Mouse (Mus musculus): ENCODE data around the gene Fgfr2. TPM values are rescaled to one million over a fixed set of nuclear protein-coding genes. Genes with fewer than 3 reads are reported as not detected.

Gene Fgfr2
- polyA plus RNA-seq, 1 experiment from 2014 or later: 86.9 TPM

- H3K27me3 ChIP-seq (ENCODE audit: control insufficient read depth, insufficient read depth, low read length): no peaks in the 10 kb centered on the region
- no peak overlapping the region for H3K9ac ChIP-seq (ENCODE audit: low read length)
- H3K4me1 ChIP-seq (ENCODE audit: control insufficient read depth, insufficient read depth, low read length): peaks cover 10% of the 10 kb centered on the region; the same call in 1 of the 2 replicates
- no peak for ATAC-seq (ENCODE audit: insufficient read depth, low FRiP score, low TSS enrichment)
- H3K9me3 ChIP-seq (ENCODE audit: control insufficient read depth, low read length): no peaks in the 10 kb centered on the region
- H3K4me2 ChIP-seq (ENCODE audit: low read depth): no peak overlapping the region
- peaks cover 2% of the 10 kb centered on the region; the same call in 1 of the 2 replicates for H3K36me3 ChIP-seq (ENCODE audit: control insufficient read depth, insufficient read depth, low read length)
- no peak for DNase-seq (ENCODE audit: low spot score)
- H3K27ac ChIP-seq (ENCODE audit: low read depth, low read length): no peak overlapping the region
- H3K4me3 ChIP-seq (ENCODE audit: low read depth, low read length): no peak overlapping the region
- WGBS: 88% methylated on average over 5 of the region's 5 CpGs
Observed at GRCm38 (mm10) chr7:132570071-132570470, 553.1 kb downstream of the Fgfr2 start.

GRCm38 (mm10) chr7:132568817-132569216 lies 554.3 kb downstream of the Fgfr2 start:
- 94% methylated on average over 6 of the region's 6 CpGs for WGBS
- ATAC-seq (ENCODE audit: insufficient read depth, low FRiP score, low TSS enrichment): no peak

GRCm38 (mm10) chr7:132565831-132566230 lies 557.3 kb downstream of the Fgfr2 start:
- 76% methylated on average over 1 of the region's 1 CpGs for WGBS
- Histone ChIP-seq H3K27ac (ENCODE audit: low read depth, low read length) (no peak overlapping the region), H3K4me3 (ENCODE audit: low read depth, low read length) (no peak overlapping the region), H3K27me3 (ENCODE audit: control insufficient read depth, insufficient read depth, low read length) (no peaks in the 10 kb centered on the region), H3K4me1 (ENCODE audit: control insufficient read depth, insufficient read depth, low read length) (no peaks in the 10 kb centered on the region), H3K4me2 (ENCODE audit: low read depth) (no peak overlapping the region), H3K36me3 (ENCODE audit: control insufficient read depth, insufficient read depth, low read length) (peaks cover 5% of the 10 kb centered on the region; the same call in 1 of the 2 replicates), H3K9me3 (ENCODE audit: control insufficient read depth, low read length) (no peaks in the 10 kb centered on the region), H3K9ac (ENCODE audit: low read length) (no peak overlapping the region)
- no peak for ATAC-seq (ENCODE audit: insufficient read depth, low FRiP score, low TSS enrichment)
- DNase-seq (ENCODE audit: low spot score): no peak

More at GRCm38 (mm10) chr7:132568817-132569216, 554.3 kb downstream of the Fgfr2 start:
- Histone ChIP-seq H3K27me3 (ENCODE audit: control insufficient read depth, insufficient read depth, low read length) (no peaks in the 10 kb centered on the region), H3K9ac (ENCODE audit: low read length) (no peak overlapping the region), H3K36me3 (ENCODE audit: control insufficient read depth, insufficient read depth, low read length) (peaks cover 2% of the 10 kb centered on the region; the same call in 1 of the 2 replicates), H3K9me3 (ENCODE audit: control insufficient read depth, low read length) (no peaks in the 10 kb centered on the region), H3K27ac (ENCODE audit: low read depth, low read length) (no peak overlapping the region), H3K4me2 (ENCODE audit: low read depth) (no peak overlapping the region), H3K4me1 (ENCODE audit: control insufficient read depth, insufficient read depth, low read length) (peaks cover 10% of the 10 kb centered on the region; the same call in 1 of the 2 replicates), H3K4me3 (ENCODE audit: low read depth, low read length) (no peak overlapping the region)
- DNase-seq (ENCODE audit: low spot score): no peak

- H3K4me1 ChIP-seq (ENCODE audit: control insufficient read depth, insufficient read depth, low read length): no peaks in the 10 kb centered on the region
- ATAC-seq (ENCODE audit: insufficient read depth, low FRiP score, low TSS enrichment) (no peak), DNase-seq (ENCODE audit: low spot score) (no peak)
- no peak overlapping the region for H3K27ac ChIP-seq (ENCODE audit: low read depth, low read length)
- 28% methylated on average over 3 of the region's 3 CpGs for WGBS
- H3K4me3 ChIP-seq (ENCODE audit: low read depth, low read length): no peak overlapping the region
- H3K9ac ChIP-seq (ENCODE audit: low read length): no peak overlapping the region
- peaks cover 6% of the 10 kb centered on the region; the same call in 1 of the 2 replicates for H3K36me3 ChIP-seq (ENCODE audit: control insufficient read depth, insufficient read depth, low read length)
- no peaks in the 10 kb centered on the region for H3K27me3 ChIP-seq (ENCODE audit: control insufficient read depth, insufficient read depth, low read length)
- H3K9me3 ChIP-seq (ENCODE audit: control insufficient read depth, low read length): no peaks in the 10 kb centered on the region
- no peak overlapping the region for H3K4me2 ChIP-seq (ENCODE audit: low read depth)
Observed at GRCm38 (mm10) chr7:132559138-132559766, 563.9 kb downstream of the Fgfr2 start.

GRCm38 (mm10) chr7:132558141-132558736 lies 564.9 kb downstream of the Fgfr2 start:
- Histone ChIP-seq H3K4me3 (ENCODE audit: low read depth, low read length) (no peak overlapping the region), H3K4me2 (ENCODE audit: low read depth) (no peak overlapping the region), H3K9me3 (ENCODE audit: control insufficient read depth, low read length) (no peaks in the 10 kb centered on the region), H3K27me3 (ENCODE audit: control insufficient read depth, insufficient read depth, low read length) (no peaks in the 10 kb centered on the region), H3K4me1 (ENCODE audit: control insufficient read depth, insufficient read depth, low read length) (no peaks in the 10 kb centered on the region), H3K36me3 (ENCODE audit: control insufficient read depth, insufficient read depth, low read length) (peaks cover 6% of the 10 kb centered on the region; the same call in 1 of the 2 replicates), H3K27ac (ENCODE audit: low read depth, low read length) (no peak overlapping the region), H3K9ac (ENCODE audit: low read length) (no peak overlapping the region)
- 94% methylated on average over 7 of the region's 7 CpGs for WGBS
- DNase-seq (ENCODE audit: low spot score) (no peak), ATAC-seq (ENCODE audit: insufficient read depth, low FRiP score, low TSS enrichment) (no peak)

- no peaks in the 10 kb centered on the region for H3K9me3 ChIP-seq (ENCODE audit: control insufficient read depth, low read length)
- peaks cover 3% of the 10 kb centered on the region; the same call in 1 of the 2 replicates for H3K36me3 ChIP-seq (ENCODE audit: control insufficient read depth, insufficient read depth, low read length)
- no peak overlapping the region for H3K4me3 ChIP-seq (ENCODE audit: low read depth, low read length)
- H3K27me3 ChIP-seq (ENCODE audit: control insufficient read depth, insufficient read depth, low read length): no peaks in the 10 kb centered on the region
- no peak overlapping the region for H3K27ac ChIP-seq (ENCODE audit: low read depth, low read length)
- ATAC-seq (ENCODE audit: insufficient read depth, low FRiP score, low TSS enrichment) (no peak), DNase-seq (ENCODE audit: low spot score) (no peak)
- whole genome bisulfite sequencing: 84% methylated on average over 5 of the region's 5 CpGs
- H3K4me1 ChIP-seq (ENCODE audit: control insufficient read depth, insufficient read depth, low read length): no peaks in the 10 kb centered on the region
- H3K9ac ChIP-seq (ENCODE audit: low read length): no peak overlapping the region
- no peak overlapping the region for H3K4me2 ChIP-seq (ENCODE audit: low read depth)
Observed at GRCm38 (mm10) chr7:132556575-132556974, 566.6 kb downstream of the Fgfr2 start.

GRCm38 (mm10) chr7:132555911-132556310 lies 567.2 kb downstream of the Fgfr2 start:
- no peak for ATAC-seq (ENCODE audit: insufficient read depth, low FRiP score, low TSS enrichment)
- Histone ChIP-seq H3K4me1 (ENCODE audit: control insufficient read depth, insufficient read depth, low read length) (no peaks in the 10 kb centered on the region), H3K27me3 (ENCODE audit: control insufficient read depth, insufficient read depth, low read length) (no peaks in the 10 kb centered on the region), H3K4me2 (ENCODE audit: low read depth) (no peak overlapping the region), H3K27ac (ENCODE audit: low read depth, low read length) (no peak overlapping the region), H3K4me3 (ENCODE audit: low read depth, low read length) (no peak overlapping the region), H3K9ac (ENCODE audit: low read length) (no peak overlapping the region), H3K36me3 (ENCODE audit: control insufficient read depth, insufficient read depth, low read length) (peaks cover 3% of the 10 kb centered on the region; the same call in 1 of the 2 replicates), H3K9me3 (ENCODE audit: control insufficient read depth, low read length) (no peaks in the 10 kb centered on the region)
- 35% methylated on average over 4 of the region's 4 CpGs for WGBS
- no peak for DNase-seq (ENCODE audit: low spot score)

- 84% methylated on average over 2 of the region's 2 CpGs for WGBS
- ATAC-seq (ENCODE audit: insufficient read depth, low FRiP score, low TSS enrichment): no peak
- H3K4me3 ChIP-seq (ENCODE audit: low read depth, low read length): no peak overlapping the region
- no peak for DNase-seq (ENCODE audit: low spot score)
- no peaks in the 10 kb centered on the region for H3K27me3 ChIP-seq (ENCODE audit: control insufficient read depth, insufficient read depth, low read length)
- no peak overlapping the region for H3K4me2 ChIP-seq (ENCODE audit: low read depth)
- H3K27ac ChIP-seq (ENCODE audit: low read depth, low read length): no peak overlapping the region
- no peaks in the 10 kb centered on the region for H3K4me1 ChIP-seq (ENCODE audit: control insufficient read depth, insufficient read depth, low read length)
- no peaks in the 10 kb centered on the region for H3K9me3 ChIP-seq (ENCODE audit: control insufficient read depth, low read length)
- peaks cover 3% of the 10 kb centered on the region; the same call in 1 of the 2 replicates for H3K36me3 ChIP-seq (ENCODE audit: control insufficient read depth, insufficient read depth, low read length)
- no peak overlapping the region for H3K9ac ChIP-seq (ENCODE audit: low read length)
Observed at GRCm38 (mm10) chr7:132554091-132554490, 569.1 kb downstream of the Fgfr2 start.
